Comparison of ENCODE assay signal across 23 mouse cellular contexts in the genomic region with DNA sequence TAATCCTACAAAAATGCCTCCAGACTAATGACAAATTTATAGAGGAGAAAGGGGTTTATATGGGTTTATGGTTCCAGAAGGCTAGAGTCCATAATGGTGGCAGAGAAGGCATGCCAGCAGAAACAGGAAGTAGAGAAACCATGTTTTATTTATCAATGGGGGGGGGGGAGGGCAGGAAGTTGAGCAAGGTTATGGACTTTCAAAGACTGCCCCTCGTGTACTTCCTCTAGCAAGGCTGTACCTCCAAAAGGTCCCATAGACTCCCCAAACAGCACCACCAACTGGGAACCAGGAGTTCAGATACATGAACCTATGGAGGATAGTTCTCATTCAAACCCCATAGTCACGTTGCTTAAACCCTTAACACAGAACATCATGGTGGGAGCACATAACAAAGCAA. TPM values are rescaled to one million over a fixed set of nuclear protein-coding genes. Genes with fewer than 3 reads are reported as not detected.
A peak's percentile ranks its signal among the peaks of the same experiment; 100 is the strongest.
DNase-seq lines count a peak whose midpoint lies in the region; ATAC-seq and TF ChIP-seq lines count a peak whose summit lies in the region.
"Had no signal": no experiment of that assay in that cellular context is flagged by ENCODE, and none has a peak within 500 bp of the region (broad histone marks: within the 10 kb centered on the region; RNA-seq: fewer than 3 reads in every experiment).

No protein-coding gene starts in this region.

- H3K79me2 ChIP-seq in MEL (ENCODE audit: control insufficient read depth, insufficient read depth, low read length, poor library complexity) = no peaks in the 10 kb centered on the region

- no peaks in the 10 kb centered on the region for H3K4me1 ChIP-seq in MEL (ENCODE audit: control insufficient read depth in 1 of 2, insufficient read depth in 2 of 2, low read length in 2 of 2)
- no peaks in the 10 kb centered on the region for H3K4me1 ChIP-seq in heart, embryonic 12.5 days (replicated peaks)
- no peaks in the 10 kb centered on the region for H3K4me1 ChIP-seq in forebrain, postnatal 0 days (ENCODE audit: insufficient read depth)
- H3K4me1 ChIP-seq: embryonic facial prominence, embryonic 10.5 days; embryonic facial prominence, embryonic 12.5 days; forebrain, embryonic 13.5 days; forebrain, embryonic 15.5 days had no signal

- no peaks in the 10 kb centered on the region for H3K36me3 ChIP-seq in MEL (ENCODE audit: control insufficient read depth in 1 of 2, insufficient read depth in 2 of 2, low read length in 2 of 2)
- H3K36me3 ChIP-seq in heart, embryonic 12.5 days = no peaks in the 10 kb centered on the region
- no peaks in the 10 kb centered on the region for H3K36me3 ChIP-seq in forebrain, postnatal 0 days (ENCODE audit: insufficient read depth)
- H3K36me3 ChIP-seq: embryonic facial prominence, embryonic 10.5 days; embryonic facial prominence, embryonic 12.5 days; forebrain, embryonic 15.5 days; G1E had no signal

- WGBS in heart, embryonic 12.5 days = 63% methylated on average over 2 of the region's 2 CpGs
- WGBS in forebrain, postnatal 0 days = 78% methylated on average over 2 of the region's 2 CpGs

- no peak for TF ChIP-seq POLR2A in MEL (IDR thresholded peaks at IDR 0.05; ENCODE audit: control insufficient read depth in 1 of 2, insufficient read depth in 1 of 2, low read depth in 1 of 2, low read length in 2 of 2, poor library complexity in 1 of 2)

- peak; percentile 82 for ATAC-seq in granulocyte monocyte progenitor cell, adult 5-6 weeks (replicated peaks; ENCODE audit: poor library complexity, severe bottlenecking)
- peak; percentile 80 for ATAC-seq in megakaryocyte progenitor cell, adult 5-6 weeks (replicated peaks; ENCODE audit: poor library complexity)
- no peak for ATAC-seq in heart, embryonic 12.5 days (ENCODE audit: insufficient number of reproducible peaks, low FRiP score)
- no peak for ATAC-seq in forebrain, postnatal 0 days
- ATAC-seq: CD4-positive, CD25-positive, alpha-beta regulatory T cell, adult 4 months; forebrain, embryonic 13.5 days; forebrain, embryonic 15.5 days had no signal

- TF ChIP-seq EP300 in MEL (IDR thresholded peaks at IDR 0.05; ENCODE audit: low read depth in 1 of 2, low read length in 2 of 2) = no peak

- peak; percentile 45 for DNase-seq in 416B (ENCODE audit: low read depth)
- peak; percentile 18 for DNase-seq in MEL (ENCODE audit: low read depth, low spot score)
- no peak for DNase-seq in forebrain, postnatal 0 days
- no peak for DNase-seq in cerebellum, adult 11-12 months
- DNase-seq: adrenal gland, adult 2 months; adrenal gland, postnatal 10 days; adrenal gland, postnatal 25 days; B cell, adult 2 months; cerebellum, adult 11 months; cerebellum, adult 2 months; cerebellum, adult 9-10 months; cerebellum, postnatal 10 days; cerebellum, postnatal 36 days had no signal

- no peak overlapping the region for H3K9ac ChIP-seq in MEL (ENCODE audit: control insufficient read depth, low read depth, low read length, poor library complexity, severe bottlenecking)
- no peak overlapping the region for H3K9ac ChIP-seq in heart, embryonic 12.5 days
- no peak overlapping the region for H3K9ac ChIP-seq in forebrain, postnatal 0 days
- H3K9ac ChIP-seq: embryonic facial prominence, embryonic 12.5 days; forebrain, embryonic 13.5 days; forebrain, embryonic 15.5 days had no signal

- H3K4me2 ChIP-seq in heart, embryonic 12.5 days = no peak overlapping the region
- no peak overlapping the region for H3K4me2 ChIP-seq in forebrain, postnatal 0 days (ENCODE audit: low read depth)
- H3K4me2 ChIP-seq: embryonic facial prominence, embryonic 12.5 days; forebrain, embryonic 13.5 days; forebrain, embryonic 15.5 days had no signal

- TF ChIP-seq RAD21 in MEL (IDR thresholded peaks at IDR 0.05; ENCODE audit: low read depth, low read length) = no peak

- H3K27me3 ChIP-seq in MEL (ENCODE audit: control insufficient read depth in 1 of 2, insufficient read depth in 2 of 2, low read length in 2 of 2) = no peaks in the 10 kb centered on the region
- no peaks in the 10 kb centered on the region for H3K27me3 ChIP-seq in heart, embryonic 12.5 days (replicated peaks)
- no peaks in the 10 kb centered on the region for H3K27me3 ChIP-seq in forebrain, postnatal 0 days (ENCODE audit: insufficient read depth, low read length)
- H3K27me3 ChIP-seq: CH12.LX; embryonic facial prominence, embryonic 12.5 days; forebrain, embryonic 13.5 days; forebrain, embryonic 15.5 days had no signal

- no peak for TF ChIP-seq CTCF in MEL (IDR thresholded peaks at IDR 0.05 in 2 of 3, conservative IDR thresholded peaks at IDR 0.05 in 1 of 3; ENCODE audit: control insufficient read depth in 1 of 3, insufficient read depth in 1 of 3, low read depth in 2 of 3, low read length in 3 of 3, poor library complexity in 1 of 3, severe bottlenecking in 1 of 3)
- no peak for TF ChIP-seq CTCF in forebrain, postnatal 0 days (IDR thresholded peaks at IDR 0.05; ENCODE audit: low read depth)

- H3K9me3 ChIP-seq in MEL (replicated peaks; ENCODE audit: insufficient read depth, low read length) = no peaks in the 10 kb centered on the region
- H3K9me3 ChIP-seq in heart, embryonic 12.5 days (replicated peaks) = no peaks in the 10 kb centered on the region
- H3K9me3 ChIP-seq in forebrain, postnatal 0 days (ENCODE audit: low read length) = no peaks in the 10 kb centered on the region
- H3K9me3 ChIP-seq: embryonic facial prominence, embryonic 10.5 days; embryonic facial prominence, embryonic 12.5 days; forebrain, embryonic 13.5 days; forebrain, embryonic 15.5 days; G1E had no signal

- no peak overlapping the region for H3K27ac ChIP-seq in MEL (ENCODE audit: control insufficient read depth, low read depth, low read length)
- H3K27ac ChIP-seq in heart, embryonic 12.5 days (ENCODE audit: poor library complexity, severe bottlenecking) = no peak overlapping the region
- H3K27ac ChIP-seq in forebrain, postnatal 0 days (ENCODE audit: low read depth, low read length) = no peak overlapping the region
- H3K27ac ChIP-seq: embryonic facial prominence, embryonic 10.5 days; embryonic facial prominence, embryonic 12.5 days; forebrain, embryonic 13.5 days; forebrain, embryonic 15.5 days had no signal

- no peak overlapping the region for H3K4me3 ChIP-seq in MEL (ENCODE audit: control insufficient read depth in 1 of 2, insufficient read depth in 1 of 2, low read depth in 2 of 2, low read length in 2 of 2)
- no peak overlapping the region for H3K4me3 ChIP-seq in heart, embryonic 12.5 days
- H3K4me3 ChIP-seq in forebrain, postnatal 0 days (ENCODE audit: low read depth, low read length) = no peak overlapping the region
- H3K4me3 ChIP-seq: embryonic facial prominence, embryonic 10.5 days; embryonic facial prominence, embryonic 12.5 days; forebrain, embryonic 13.5 days; forebrain, embryonic 15.5 days had no signal

TF ChIP-seq in MEL, 35 proteins besides CTCF, POLR2A, EP300 and RAD21:
- TF ChIP-seq E2F4 (IDR thresholded peaks at IDR 0.05; ENCODE audit: borderline replicate concordance, low read depth, low read length) = no peak
- TF ChIP-seq MAX (IDR thresholded peaks at IDR 0.05; ENCODE audit: low read length) = no peak
- no peak for TF ChIP-seq USF1 (IDR thresholded peaks at IDR 0.05; ENCODE audit: low read depth, low read length)
- no peak for TF ChIP-seq BHLHE40 (IDR thresholded peaks at IDR 0.05; ENCODE audit: borderline replicate concordance, low read depth, low read length)
- no peak for TF ChIP-seq MYB (IDR thresholded peaks at IDR 0.05; ENCODE audit: low read depth, low read length)
- no peak for TF ChIP-seq MEF2A (IDR thresholded peaks at IDR 0.05; ENCODE audit: extremely low read depth, insufficient replicate concordance, low read depth, low read length, poor library complexity, severe bottlenecking)
- no peak for TF ChIP-seq CHD2 (IDR thresholded peaks at IDR 0.05; ENCODE audit: low read length)
- no peak for TF ChIP-seq TCF12 (IDR thresholded peaks at IDR 0.05; ENCODE audit: low read depth, low read length)
- TF ChIP-seq GABPA (IDR thresholded peaks at IDR 0.05; ENCODE audit: low read depth, low read length) = no peak
- TF ChIP-seq CHD1 (IDR thresholded peaks at IDR 0.05; ENCODE audit: low read depth, low read length) = no peak
- no peak for TF ChIP-seq MAFK (IDR thresholded peaks at IDR 0.05; ENCODE audit: borderline replicate concordance, low read depth, low read length)
- no peak for TF ChIP-seq USF2 (IDR thresholded peaks at IDR 0.05; ENCODE audit: borderline replicate concordance in 1 of 2, insufficient read depth in 1 of 2, low read depth in 1 of 2, low read length in 2 of 2)
- TF ChIP-seq GATA1 (IDR thresholded peaks at IDR 0.05; ENCODE audit: low read depth, low read length) = no peak

RNA-seq across cellular contexts. Expression of a gene that starts 9.3 kb away (rescaled TPM):
- 40.3 and 46.8 TPM in 2 replicates for total RNA-seq in MEL (2012; rRNA removed)
- polyA plus RNA-seq in MEL (2012; ENCODE audit: insufficient read depth in 1 of 2, insufficient read length in 2 of 2, low read depth in 1 of 2, low replicate concordance in 2 of 2, missing spikeins in 1 of 2) = 10 to 100 TPM in 1 of 2 experiments, not detected in 1; 66.9 TPM
- total RNA-seq in granulocyte monocyte progenitor cell, adult 5-6 weeks (2014; fragmentation: Nextera tagmentation) = 42.5 and 51.6 TPM in 2 replicates
- total RNA-seq in granulocyte monocyte progenitor cell, adult 5-6 weeks (2017) = 36.8 and 72.4 TPM in 2 replicates
- 27.4 and 29.7 TPM in 2 replicates for total RNA-seq in megakaryocyte progenitor cell, adult 5-6 weeks (2015)
- total RNA-seq in megakaryocyte progenitor cell, adult 5-6 weeks (2017) = 40.2 and 52.3 TPM in 2 replicates
- 63.5 and 65.6 TPM in 2 replicates for polyA plus RNA-seq in heart, embryonic 12.5 days (2016; fragmentation: Nextera tagmentation; extraction: Ambion mirVana)
- total RNA-seq in forebrain, postnatal 0 days (2014; rRNA removed) = 30.2 and 41.5 TPM in 2 replicates
- polyA plus RNA-seq in forebrain, postnatal 0 days (2015; fragmentation: Nextera tagmentation; extraction: Ambion mirVana) = 65.6 and 75.0 TPM in 2 replicates

RNA-seq across cellular contexts. Expression of a gene that starts 9.8 kb away (rescaled TPM):
- 0.20 and 0.39 TPM in 2 replicates for total RNA-seq in MEL (2012; rRNA removed)
- under 1 TPM in 1 of 2 experiments, not detected in 1; 0.40 TPM for polyA plus RNA-seq in MEL (2012; ENCODE audit: insufficient read depth in 1 of 2, insufficient read length in 2 of 2, low read depth in 1 of 2, low replicate concordance in 2 of 2, missing spikeins in 1 of 2)
- total RNA-seq in granulocyte monocyte progenitor cell, adult 5-6 weeks (2014; fragmentation: Nextera tagmentation) = 0.58 TPM in 1 of 2 replicates, not detected in the other
- total RNA-seq in granulocyte monocyte progenitor cell, adult 5-6 weeks (2017) = 0.57 and 1.2 TPM in 2 replicates
- 0.07 and 1.2 TPM in 2 replicates for total RNA-seq in megakaryocyte progenitor cell, adult 5-6 weeks (2015)
- total RNA-seq in megakaryocyte progenitor cell, adult 5-6 weeks (2017) = 1.2 and 2.5 TPM in 2 replicates
- polyA plus RNA-seq in heart, embryonic 12.5 days (2016; fragmentation: Nextera tagmentation; extraction: Ambion mirVana) = 1.1 and 1.5 TPM in 2 replicates
- 7.1 and 7.2 TPM in 2 replicates for total RNA-seq in forebrain, postnatal 0 days (2014; rRNA removed)
- polyA plus RNA-seq in forebrain, postnatal 0 days (2015; fragmentation: Nextera tagmentation; extraction: Ambion mirVana) = 4.6 and 6.2 TPM in 2 replicates

Comparison
In these comparisons a context has a peak if more than half of its experiments do, and no peak if none do; other contexts are left out.
1. DNase-seq: peak in 416B (single experiment) and MEL (single experiment); none in forebrain, postnatal 0 days (single experiment) and cerebellum, adult 11-12 months (single experiment).
2. ATAC-seq: peak in granulocyte monocyte progenitor cell, adult 5-6 weeks (single experiment) and megakaryocyte progenitor cell, adult 5-6 weeks (single experiment); none in heart, embryonic 12.5 days (single experiment) and forebrain, postnatal 0 days (single experiment).